Mouse (Mus musculus) ovary, postnatal 14 days (tissue): ENCODE results near the gene BC017158.

ENCODE experiments used
- DNase-seq: peaks from one replicate; pipeline ENCODE4 v3.0.0; 2022; ENCODE audit warnings: low spot score

BC017158 gene

DNA sequence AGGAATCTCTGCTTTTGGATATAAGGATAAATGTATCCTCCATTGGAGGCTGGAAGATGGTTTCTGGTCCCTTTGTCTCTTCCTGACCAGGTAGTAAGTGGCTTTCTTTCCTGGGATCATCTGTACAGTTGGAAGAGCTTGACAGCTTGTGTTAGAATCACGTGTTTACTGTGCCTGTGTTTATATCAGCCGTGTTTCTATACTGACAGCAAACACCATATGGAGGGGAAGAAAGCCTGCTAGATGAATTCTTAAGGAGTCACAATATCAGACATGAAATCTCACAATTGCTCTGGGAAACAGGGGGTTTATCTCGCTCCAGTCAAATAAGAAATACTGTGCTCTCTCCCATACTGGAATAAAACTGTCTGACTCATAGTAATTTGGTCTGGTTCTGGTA is 11.2 kb upstream of the BC017158 start:
- no peak for DNase-seq

DNA sequence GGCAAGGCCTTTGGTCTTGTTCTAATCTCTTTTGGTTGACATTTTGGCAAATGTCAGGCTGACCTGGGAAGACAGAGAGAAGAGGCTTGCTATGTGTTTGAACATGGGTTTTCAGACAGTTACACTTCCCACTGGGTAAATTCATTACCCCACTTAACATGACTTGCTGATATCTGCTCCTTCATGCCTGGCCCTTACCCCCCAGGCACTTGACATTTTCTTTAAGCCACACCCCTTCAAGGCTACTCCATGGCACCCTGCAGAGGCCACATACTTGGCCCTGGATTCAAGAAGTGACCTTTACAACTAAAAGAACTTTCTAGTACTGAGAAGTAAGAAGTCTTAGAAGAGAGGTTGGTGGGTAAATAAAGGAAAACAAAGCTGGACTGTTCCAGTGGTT is 9.9 kb upstream of the BC017158 start:
- no peak for DNase-seq

GRCm38 (mm10) chr7:128304907-128305306 is 6.9 kb upstream of the BC017158 start:
- DNase-seq, result no peak

DNA sequence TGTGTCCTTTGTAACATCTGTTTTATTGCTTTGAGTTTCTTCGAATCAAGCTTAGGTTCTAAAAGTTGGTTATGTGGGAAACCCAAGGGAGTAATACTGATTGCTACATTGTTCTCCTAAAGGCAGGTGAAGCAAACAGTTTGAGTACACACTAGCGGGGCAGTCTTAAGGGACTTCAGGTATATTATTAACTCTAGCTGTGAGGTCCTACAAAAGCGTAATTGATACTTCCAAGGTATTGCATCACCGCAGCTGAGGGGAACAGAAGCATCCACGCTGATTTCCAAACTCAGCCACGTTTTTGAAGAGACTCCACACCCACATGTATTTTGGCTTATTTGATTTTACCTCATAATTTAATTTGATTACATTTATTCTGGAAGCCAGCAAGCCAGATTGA is 6.2 kb upstream of the BC017158 start:
- DNase-seq, result no peak

- DNase-seq, result no peak
Observed at GRCm38 (mm10) chr7:128302151-128302550, 4.2 kb upstream of the BC017158 start.

DNA sequence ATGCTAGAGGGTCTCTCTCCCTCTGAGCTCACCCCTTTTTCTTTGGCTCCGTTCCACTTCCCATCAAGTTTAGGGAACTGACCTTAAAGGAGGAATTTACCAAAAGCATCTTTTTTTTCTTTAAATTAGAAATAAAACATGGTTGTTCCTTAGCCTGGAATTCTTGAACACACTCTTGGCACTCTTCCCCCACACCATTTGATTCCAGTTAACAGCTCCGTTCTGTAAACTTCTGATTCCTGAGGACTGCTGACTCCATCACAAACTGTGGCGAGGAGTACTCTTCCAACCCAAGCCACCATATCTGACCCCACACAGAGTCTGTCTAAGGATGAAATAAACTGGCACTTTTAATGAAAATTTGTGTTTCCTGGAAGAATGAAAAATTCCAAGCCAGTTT is 3.0 kb upstream of the BC017158 start:
- no peak for DNase-seq

DNA sequence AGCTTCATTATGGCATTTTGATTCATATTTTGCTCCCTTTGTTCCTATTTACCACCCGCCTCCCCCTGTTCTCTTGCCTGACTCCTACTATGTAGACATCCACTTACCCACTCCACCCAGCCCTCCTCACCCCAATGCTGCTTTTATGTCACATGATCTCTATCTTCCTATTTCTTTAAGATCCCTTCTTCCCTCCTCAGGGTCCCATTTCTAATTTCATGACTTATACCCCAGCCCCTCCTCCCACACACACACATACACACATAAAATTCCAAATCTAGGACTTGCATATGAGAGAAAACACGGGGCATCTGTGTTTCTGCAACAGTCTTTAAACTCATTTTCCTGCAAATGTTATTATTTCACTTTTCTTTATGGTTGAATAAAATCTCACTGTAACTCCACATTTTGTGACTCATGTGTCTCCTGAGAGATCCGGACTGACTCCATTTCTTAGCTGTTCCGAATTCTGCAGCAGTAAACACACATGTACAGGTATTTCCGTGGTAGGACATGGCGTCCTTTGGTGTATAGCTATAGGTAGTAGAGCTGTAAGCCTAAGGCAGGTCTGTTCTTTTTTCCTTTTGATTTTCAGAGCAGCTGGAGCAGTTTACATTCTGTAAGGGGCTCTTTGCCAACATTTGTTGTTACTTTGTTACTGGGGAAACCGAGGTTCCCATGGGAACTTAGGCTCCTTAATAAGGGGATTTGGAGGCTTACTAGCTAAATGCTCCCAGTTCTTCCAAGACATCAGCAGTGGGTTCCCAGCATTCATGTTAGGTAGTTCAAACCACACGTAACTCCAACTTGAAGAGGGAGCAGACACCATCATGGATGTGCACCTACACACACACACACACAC is 742 bp upstream of the BC017158 start:
- DNase-seq, result no peak

GRCm38 (mm10) chr7:128297291-128297616 is 716 bp downstream of the BC017158 start:
- no peak for DNase-seq

- DNase-seq, result no peak
Observed at GRCm38 (mm10) chr7:128296514-128296913, 1.5 kb downstream of the BC017158 start.

DNA sequence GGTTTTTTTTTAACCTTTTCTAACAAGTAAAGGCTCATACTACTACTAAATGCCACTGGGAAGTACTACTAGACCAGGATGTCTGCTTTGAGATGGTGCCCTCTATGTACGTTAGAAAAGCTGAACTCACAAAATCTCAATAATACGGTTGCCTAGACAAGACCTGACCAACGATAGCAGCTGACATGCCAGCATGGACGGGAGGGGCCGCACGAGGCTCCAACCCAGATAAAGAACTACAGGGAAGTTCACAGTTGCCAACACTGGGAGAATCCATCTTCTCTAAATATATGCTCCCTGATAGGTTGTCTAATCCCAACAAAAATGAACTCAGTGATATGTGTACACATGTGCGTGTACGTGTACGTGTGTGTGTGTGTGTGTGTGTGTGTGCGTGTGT is 3.2 kb downstream of the BC017158 start:
- DNase-seq, result no peak

DNA sequence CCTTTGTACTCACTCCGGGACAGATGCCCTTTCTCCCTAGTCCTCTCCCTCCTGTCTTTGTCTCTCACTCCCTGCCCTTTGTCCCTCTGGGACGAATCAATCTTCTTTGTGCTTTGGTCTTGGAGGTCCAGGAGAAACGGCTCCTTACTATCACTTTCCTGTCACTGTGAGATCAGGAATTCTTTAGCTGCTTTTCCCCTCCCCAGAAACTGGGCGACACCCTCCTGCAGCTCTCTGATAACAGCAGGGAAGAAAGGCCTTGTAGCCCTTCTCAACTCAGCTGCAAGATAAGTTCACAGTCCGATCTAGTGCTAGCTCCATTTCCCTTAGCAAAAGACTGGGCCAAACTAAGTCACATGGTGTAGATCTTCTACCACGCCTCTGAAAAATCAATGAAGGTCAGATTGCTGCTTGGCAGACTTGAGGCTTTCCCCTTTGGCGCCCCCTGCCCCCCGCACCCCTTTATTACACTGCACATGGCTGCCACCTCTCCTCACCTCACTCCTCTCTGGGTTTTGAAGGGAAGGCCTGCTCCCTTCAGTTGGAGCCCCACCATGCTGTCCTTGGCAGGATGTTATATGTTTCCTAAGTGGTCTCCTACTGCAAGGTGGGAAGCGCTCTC is 8.9 kb downstream of the BC017158 start:
- DNase-seq, result no peak

DNA sequence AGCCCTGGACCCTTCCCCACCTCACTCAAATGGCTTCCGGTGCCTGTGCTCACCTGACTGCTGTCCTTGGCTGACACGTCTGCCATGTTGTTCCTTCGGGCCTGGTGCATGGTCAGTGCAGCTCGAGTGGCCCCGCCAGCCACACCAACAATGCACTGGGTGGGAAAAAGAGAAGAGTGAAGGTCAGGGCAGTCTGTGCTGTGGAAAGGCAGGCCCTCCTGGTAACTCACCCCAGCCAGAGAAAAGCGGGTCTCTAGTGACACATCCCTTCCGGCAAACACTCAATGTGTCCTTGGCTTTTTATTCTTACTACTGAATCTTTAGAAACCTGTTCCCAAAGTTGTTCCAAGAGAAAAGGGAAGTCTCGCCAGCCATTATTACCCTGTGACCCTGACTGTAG is 12.9 kb downstream of the BC017158 start:
- no peak for DNase-seq

- no peak for DNase-seq
Observed at GRCm38 (mm10) chr7:128284047-128284446, 13.9 kb downstream of the BC017158 start.

- DNase-seq, result no peak
Observed at GRCm38 (mm10) chr7:128282532-128283244, 15.3 kb downstream of the BC017158 start.

GRCm38 (mm10) chr7:128281765-128282164 is 16.2 kb downstream of the BC017158 start:
- no peak for DNase-seq

DNA sequence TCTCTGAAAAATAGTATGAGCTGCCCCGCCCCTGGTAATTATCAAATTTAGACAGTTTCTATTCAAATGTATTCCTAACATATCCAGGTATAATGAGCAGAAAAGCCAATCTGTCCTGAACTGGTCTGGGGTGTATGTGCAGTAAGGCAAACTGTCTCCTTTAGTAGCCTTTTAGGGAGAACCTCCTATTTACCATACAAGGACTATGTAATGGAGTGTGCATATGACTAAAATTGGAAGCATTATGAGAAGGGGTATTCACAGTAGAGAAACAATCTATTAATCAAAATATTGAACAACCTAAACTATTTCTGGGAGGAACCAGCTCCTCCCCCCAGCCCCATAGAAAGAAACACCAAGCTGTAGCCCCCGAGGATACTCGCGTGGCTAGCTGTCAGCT is 18.2 kb downstream of the BC017158 start:
- no peak for DNase-seq

GRCm38 (mm10) chr7:128276051-128276450 is 21.9 kb downstream of the BC017158 start:
- no peak for DNase-seq

DNA sequence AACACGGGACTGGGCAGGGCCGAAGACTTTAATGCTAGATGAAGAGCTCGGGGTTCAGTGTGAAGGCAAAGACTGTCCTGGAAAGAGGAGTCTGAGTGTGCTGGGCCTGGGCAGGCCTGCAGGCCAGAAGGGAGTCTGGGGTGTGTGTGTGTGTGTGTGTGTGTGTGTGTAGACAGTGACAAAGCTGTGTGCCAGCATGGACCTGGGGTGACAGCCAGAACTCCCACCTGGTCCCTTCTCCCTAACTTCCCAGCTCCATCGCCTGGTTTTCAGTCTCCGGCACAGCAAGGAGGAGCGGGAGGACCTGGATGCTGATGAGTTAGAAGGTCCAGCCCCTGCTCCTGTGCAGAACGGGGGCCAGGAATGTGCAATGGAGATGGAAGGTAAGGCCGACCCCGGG is 26.5 kb downstream of the BC017158 start:
- DNase-seq, result no peak

GRCm38 (mm10) chr7:128270431-128270850 is 27.5 kb downstream of the BC017158 start:
- DNase-seq, result no peak

GRCm38 (mm10) chr7:128267813-128268212 is 30.2 kb downstream of the BC017158 start:
- DNase-seq, result no peak

DNA sequence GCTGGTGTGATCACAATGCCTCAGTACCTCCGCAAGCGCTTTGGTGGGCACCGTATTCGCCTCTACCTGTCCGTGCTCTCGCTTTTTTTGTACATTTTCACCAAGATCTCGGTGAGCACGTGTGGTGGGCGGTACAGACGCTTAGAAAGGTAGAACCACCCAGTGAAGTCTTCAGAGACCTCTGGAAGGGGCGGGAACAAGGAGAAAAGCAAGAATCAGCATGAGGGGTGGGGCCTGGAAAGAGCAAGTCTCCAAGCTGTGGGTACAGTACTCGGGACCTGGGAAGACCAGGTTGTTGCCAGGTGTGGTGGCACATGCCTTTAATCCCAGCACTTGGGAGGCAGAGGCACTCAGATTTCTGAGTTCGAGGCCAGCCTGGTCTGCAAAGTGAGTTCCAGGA is 30.6 kb downstream of the BC017158 start:
- DNase-seq, result no peak

- DNase-seq, result no peak
Observed at GRCm38 (mm10) chr7:128266056-128266455, 31.9 kb downstream of the BC017158 start.

DNA sequence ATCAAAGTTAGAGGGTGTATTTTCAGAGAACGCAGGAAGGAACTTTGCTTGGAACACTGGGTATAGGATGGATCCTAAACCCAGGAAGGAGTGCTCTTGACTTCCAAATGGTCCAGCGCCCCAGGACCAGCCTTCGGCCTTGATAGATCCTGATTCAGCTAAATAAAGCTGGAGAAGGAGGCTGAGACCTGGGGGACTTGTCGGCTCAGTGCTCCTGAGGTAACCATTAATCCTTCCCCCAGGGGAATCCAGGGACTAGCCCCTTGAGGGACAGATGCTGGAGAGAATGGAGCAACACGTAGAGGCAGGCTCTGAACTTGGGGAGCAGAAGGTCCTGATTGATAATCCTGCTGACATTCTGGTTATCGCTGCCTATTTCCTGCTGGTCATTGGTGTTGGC is 32.6 kb downstream of the BC017158 start, which contains the start of gene Slc5a2:
Gene Slc5a2, plus strand, starts transcription at position 247 of the 400 bp plus-strand sequence.
- DNase-seq, result no peak
